Mouse (Mus musculus): ENCODE measurements around the gene Mturn. TPM values are rescaled to one million over a fixed set of nuclear protein-coding genes. Genes with fewer than 3 reads are reported as not detected.

Mturn gene
- 0.26 and 0.47 TPM in 2 replicates for polyA plus RNA-seq (2012; rRNA removed)
- 0.75 and 0.81 TPM in 2 replicates for polyA plus RNA-seq (2014; fragmentation: Nextera tagmentation; extraction: Ambion mirVana)

GRCm38 (mm10) chr6:54680891-54681745, at the start of gene Mturn:
TSS of gene Mturn (plus strand) at chr6:54681624.
- H3K27me3 ChIP-seq (ENCODE audit: control insufficient read depth, insufficient read depth, low read length) = peaks cover 12% of the 10 kb centered on the region
- no peaks in the 10 kb centered on the region for H3K36me3 ChIP-seq (replicated peaks; ENCODE audit: control insufficient read depth, insufficient read depth, low read depth)
- peak within 1 kb of the TSS; percentile 79 for H3K4me3 ChIP-seq (ENCODE audit: insufficient read depth in 1 of 2, low read depth in 2 of 2, low read length in 2 of 2)
- H3K27ac ChIP-seq = peak within 1 kb of the TSS; percentile 19
- DNase-seq (ENCODE audit: low read depth in 3 of 3, low spot score in 3 of 3) (peak; percentile 79 to 84 (median 82)), ATAC-seq (ENCODE audit: insufficient read depth) (peak; percentile 96)
- TF ChIP-seq EP300 (IDR thresholded peaks at IDR 0.05; ENCODE audit: low read depth) (no peak), CTCF (IDR thresholded peaks at IDR 0.05; ENCODE audit: low read depth) (no peak)
- H3K4me1 ChIP-seq (replicated peaks; ENCODE audit: control insufficient read depth in 2 of 2, insufficient read depth in 2 of 2, low read length in 1 of 2) = peaks cover 4 to 12% of the 10 kb centered on the region in 2 experiments; a peak in 3 of 4 replicates
- no peaks in the 10 kb centered on the region for H3K9me3 ChIP-seq (ENCODE audit: control insufficient read depth, low read length)
- 4% methylated on average over 48 of the region's 48 CpGs for WGBS (ENCODE audit: insufficient replicate concordance)
- peak within 1 kb of the TSS; percentile 99 for H3K4me2 ChIP-seq (ENCODE audit: low read depth)
- H3K9ac ChIP-seq (replicated peaks) = peak within 1 kb of the TSS; percentile 63

GRCm38 (mm10) chr6:54639877-54640276, 41.5 kb upstream of the Mturn start:
- Histone ChIP-seq H3K4me1 (replicated peaks; ENCODE audit: control insufficient read depth in 2 of 2, insufficient read depth in 2 of 2, low read length in 1 of 2) (no peaks in the 10 kb centered on the region), H3K4me3 (ENCODE audit: insufficient read depth in 1 of 2, low read depth in 2 of 2, low read length in 2 of 2) (no peak overlapping the region), H3K27ac (no peak overlapping the region), H3K36me3 (replicated peaks; ENCODE audit: control insufficient read depth, insufficient read depth, low read depth) (no peaks in the 10 kb centered on the region), H3K4me2 (ENCODE audit: low read depth) (no peak overlapping the region), H3K9me3 (ENCODE audit: control insufficient read depth, low read length) (no peaks in the 10 kb centered on the region), H3K9ac (replicated peaks) (no peak overlapping the region), H3K27me3 (ENCODE audit: control insufficient read depth, insufficient read depth, low read length) (no peaks in the 10 kb centered on the region)
- WGBS (ENCODE audit: insufficient replicate concordance) = 82% methylated on average over 3 of the region's 3 CpGs
- TF ChIP-seq CTCF (IDR thresholded peaks at IDR 0.05; ENCODE audit: low read depth) = no peak
- no peak for TF ChIP-seq EP300 (IDR thresholded peaks at IDR 0.05; ENCODE audit: low read depth)
- DNase-seq (ENCODE audit: low read depth in 3 of 3, low spot score in 3 of 3) (no peak), ATAC-seq (ENCODE audit: insufficient read depth) (no peak)

- 64% methylated on average over 2 of the region's 2 CpGs for WGBS (ENCODE audit: insufficient replicate concordance)
- no peak for ATAC-seq (ENCODE audit: insufficient read depth)
- H3K4me1 ChIP-seq (replicated peaks; ENCODE audit: control insufficient read depth in 2 of 2, insufficient read depth in 2 of 2, low read length in 1 of 2) = no peaks in the 10 kb centered on the region
- H3K27me3 ChIP-seq (ENCODE audit: control insufficient read depth, insufficient read depth, low read length) = no peaks in the 10 kb centered on the region
- no peak for DNase-seq (ENCODE audit: low read depth in 3 of 3, low spot score in 3 of 3)
- no peak overlapping the region for H3K4me2 ChIP-seq (ENCODE audit: low read depth)
- no peak overlapping the region for H3K4me3 ChIP-seq (ENCODE audit: insufficient read depth in 1 of 2, low read depth in 2 of 2, low read length in 2 of 2)
- no peak for TF ChIP-seq EP300 (IDR thresholded peaks at IDR 0.05; ENCODE audit: low read depth)
- TF ChIP-seq CTCF (IDR thresholded peaks at IDR 0.05; ENCODE audit: low read depth) = no peak
- H3K9ac ChIP-seq (replicated peaks) = no peak overlapping the region
- H3K9me3 ChIP-seq (ENCODE audit: control insufficient read depth, low read length) = no peaks in the 10 kb centered on the region
- no peaks in the 10 kb centered on the region for H3K36me3 ChIP-seq (replicated peaks; ENCODE audit: control insufficient read depth, insufficient read depth, low read depth)
- H3K27ac ChIP-seq = no peak overlapping the region
Measured at GRCm38 (mm10) chr6:54641953-54642352, 39.5 kb upstream of the Mturn start.

DNA sequence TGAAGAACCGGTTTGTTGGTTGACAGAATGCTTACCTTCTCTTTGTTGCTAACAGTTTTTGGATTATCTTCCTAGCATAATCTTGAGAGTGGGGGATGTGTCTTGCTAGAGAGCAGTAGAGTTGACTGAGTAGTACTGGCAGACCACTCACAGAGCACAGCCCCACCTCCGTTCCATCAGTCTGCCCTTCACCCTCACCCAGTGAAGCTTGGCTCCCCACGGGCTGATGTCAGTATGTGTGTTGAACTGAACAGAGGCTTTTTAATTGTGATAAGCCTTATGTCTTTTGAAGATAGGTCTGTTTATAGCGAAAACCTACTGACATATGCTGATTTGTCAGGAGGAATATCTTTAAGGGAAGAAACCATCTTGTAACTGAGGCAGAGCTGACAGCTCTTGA, 38.2 kb upstream of the Mturn start:
- Histone ChIP-seq H3K4me2 (ENCODE audit: low read depth) (no peak overlapping the region), H3K4me1 (replicated peaks; ENCODE audit: control insufficient read depth in 2 of 2, insufficient read depth in 2 of 2, low read length in 1 of 2) (no peaks in the 10 kb centered on the region), H3K9ac (replicated peaks) (no peak overlapping the region), H3K9me3 (ENCODE audit: control insufficient read depth, low read length) (no peaks in the 10 kb centered on the region), H3K36me3 (replicated peaks; ENCODE audit: control insufficient read depth, insufficient read depth, low read depth) (no peaks in the 10 kb centered on the region), H3K27ac (no peak overlapping the region), H3K4me3 (ENCODE audit: insufficient read depth in 1 of 2, low read depth in 2 of 2, low read length in 2 of 2) (no peak overlapping the region), H3K27me3 (ENCODE audit: control insufficient read depth, insufficient read depth, low read length) (no peaks in the 10 kb centered on the region)
- WGBS (ENCODE audit: insufficient replicate concordance) = 33% methylated on average over 4 of the region's 4 CpGs
- TF ChIP-seq EP300 (IDR thresholded peaks at IDR 0.05; ENCODE audit: low read depth) (no peak), CTCF (IDR thresholded peaks at IDR 0.05; ENCODE audit: low read depth) (no peak)
- 0 out of 2 replicates have a peak, but pooled peaks have one; percentile 41 for ATAC-seq (ENCODE audit: insufficient read depth)
- DNase-seq (ENCODE audit: low read depth in 3 of 3, low spot score in 3 of 3) = no peak

GRCm38 (mm10) chr6:54655471-54656095, 25.8 kb upstream of the Mturn start:
- DNase-seq (ENCODE audit: low read depth in 3 of 3, low spot score in 3 of 3) (no peak), ATAC-seq (ENCODE audit: insufficient read depth) (no peak)
- Histone ChIP-seq H3K4me1 (replicated peaks; ENCODE audit: control insufficient read depth in 2 of 2, insufficient read depth in 2 of 2, low read length in 1 of 2) (no peaks in the 10 kb centered on the region), H3K9ac (replicated peaks) (no peak overlapping the region), H3K9me3 (ENCODE audit: control insufficient read depth, low read length) (no peaks in the 10 kb centered on the region), H3K4me2 (ENCODE audit: low read depth) (no peak overlapping the region), H3K27me3 (ENCODE audit: control insufficient read depth, insufficient read depth, low read length) (no peaks in the 10 kb centered on the region), H3K4me3 (ENCODE audit: insufficient read depth in 1 of 2, low read depth in 2 of 2, low read length in 2 of 2) (no peak overlapping the region), H3K27ac (no peak overlapping the region), H3K36me3 (replicated peaks; ENCODE audit: control insufficient read depth, insufficient read depth, low read depth) (no peaks in the 10 kb centered on the region)
- TF ChIP-seq CTCF (IDR thresholded peaks at IDR 0.05; ENCODE audit: low read depth) = no peak
- TF ChIP-seq EP300 (IDR thresholded peaks at IDR 0.05; ENCODE audit: low read depth) = no peak
- 55% methylated on average over 11 of the region's 11 CpGs for WGBS (ENCODE audit: insufficient replicate concordance)
